Mouse (Mus musculus): ENCODE results near the gene Tm4sf19.

The Tm4sf19 gene

GRCm38 (mm10) chr16:32400267-32400666, at the start of gene Tm4sf19:
Gene Tm4sf19, plus strand, starts transcription at chr16:32400506.
- no peak for DNase-seq (ENCODE audit: low spot score)

GRCm38 (mm10) chr16:32350776-32351175, 49.5 kb upstream of the Tm4sf19 start:
- no peak for DNase-seq (ENCODE audit: low spot score)

GRCm38 (mm10) chr16:32363530-32363929, 36.8 kb upstream of the Tm4sf19 start:
- DNase-seq (ENCODE audit: low spot score), result no peak

- DNase-seq (ENCODE audit: low spot score), result peak; percentile 53
These were observed 29.0 kb upstream of the Tm4sf19 start for GRCm38 (mm10) chr16:32371351-32371750.

GRCm38 (mm10) chr16:32379575-32379974, 20.7 kb upstream of the Tm4sf19 start:
- no peak for DNase-seq (ENCODE audit: low spot score)

GRCm38 (mm10) chr16:32382901-32383300, 17.4 kb upstream of the Tm4sf19 start:
- DNase-seq (ENCODE audit: low spot score), result no peak

GRCm38 (mm10) chr16:32384885-32385284, 15.4 kb upstream of the Tm4sf19 start:
- DNase-seq (ENCODE audit: low spot score), result no peak

GRCm38 (mm10) chr16:32386826-32387225, 13.5 kb upstream of the Tm4sf19 start:
- no peak for DNase-seq (ENCODE audit: low spot score)

GRCm38 (mm10) chr16:32389049-32389448, 11.3 kb upstream of the Tm4sf19 start:
- no peak for DNase-seq (ENCODE audit: low spot score)

GRCm38 (mm10) chr16:32389841-32390240, 10.5 kb upstream of the Tm4sf19 start:
- no peak for DNase-seq (ENCODE audit: low spot score)

GRCm38 (mm10) chr16:32390882-32391281, 9.4 kb upstream of the Tm4sf19 start:
- no peak for DNase-seq (ENCODE audit: low spot score)

GRCm38 (mm10) chr16:32395679-32396540, 4.4 kb upstream of the Tm4sf19 start:
- no peak for DNase-seq (ENCODE audit: low spot score)

- no peak for DNase-seq (ENCODE audit: low spot score)
These were observed 3.8 kb upstream of the Tm4sf19 start for GRCm38 (mm10) chr16:32396541-32396835.

- DNase-seq (ENCODE audit: low spot score), result no peak
These were observed 2.1 kb upstream of the Tm4sf19 start for GRCm38 (mm10) chr16:32398206-32398605.

GRCm38 (mm10) chr16:32401335-32401965, 1.1 kb downstream of the Tm4sf19 start:
- no peak for DNase-seq (ENCODE audit: low spot score)

- DNase-seq (ENCODE audit: low spot score), result no peak
These were observed 2.5 kb downstream of the Tm4sf19 start for GRCm38 (mm10) chr16:32402818-32403217.

GRCm38 (mm10) chr16:32405716-32406115, 5.4 kb downstream of the Tm4sf19 start:
- DNase-seq (ENCODE audit: low spot score), result no peak

- DNase-seq (ENCODE audit: low spot score), result no peak
These were observed 6.4 kb downstream of the Tm4sf19 start for GRCm38 (mm10) chr16:32406671-32407070.

GRCm38 (mm10) chr16:32407730-32408129, 7.4 kb downstream of the Tm4sf19 start:
- no peak for DNase-seq (ENCODE audit: low spot score)

- DNase-seq (ENCODE audit: low spot score), result no peak
These were observed 17.2 kb downstream of the Tm4sf19 start for GRCm38 (mm10) chr16:32417457-32417856.

GRCm38 (mm10) chr16:32419517-32420483, 19.5 kb downstream of the Tm4sf19 start, which contains the start of gene Tctex1d2:
Gene Tctex1d2, plus strand, starts transcription at chr16:32419702.
- peak; percentile 95 for DNase-seq (ENCODE audit: low spot score)

GRCm38 (mm10) chr16:32427506-32427905, 27.2 kb downstream of the Tm4sf19 start:
- no peak for DNase-seq (ENCODE audit: low spot score)

Measured in layer of hippocampus, adult 11-12 months (tissue).